Mouse (Mus musculus) kidney, adult 9 months (tissue): ENCODE results near the gene Ccna1.

Experiments used
- DNase-seq: peaks from one replicate; pipeline ENCODE4 v3.0.0; 2022

Gene Ccna1

DNA sequence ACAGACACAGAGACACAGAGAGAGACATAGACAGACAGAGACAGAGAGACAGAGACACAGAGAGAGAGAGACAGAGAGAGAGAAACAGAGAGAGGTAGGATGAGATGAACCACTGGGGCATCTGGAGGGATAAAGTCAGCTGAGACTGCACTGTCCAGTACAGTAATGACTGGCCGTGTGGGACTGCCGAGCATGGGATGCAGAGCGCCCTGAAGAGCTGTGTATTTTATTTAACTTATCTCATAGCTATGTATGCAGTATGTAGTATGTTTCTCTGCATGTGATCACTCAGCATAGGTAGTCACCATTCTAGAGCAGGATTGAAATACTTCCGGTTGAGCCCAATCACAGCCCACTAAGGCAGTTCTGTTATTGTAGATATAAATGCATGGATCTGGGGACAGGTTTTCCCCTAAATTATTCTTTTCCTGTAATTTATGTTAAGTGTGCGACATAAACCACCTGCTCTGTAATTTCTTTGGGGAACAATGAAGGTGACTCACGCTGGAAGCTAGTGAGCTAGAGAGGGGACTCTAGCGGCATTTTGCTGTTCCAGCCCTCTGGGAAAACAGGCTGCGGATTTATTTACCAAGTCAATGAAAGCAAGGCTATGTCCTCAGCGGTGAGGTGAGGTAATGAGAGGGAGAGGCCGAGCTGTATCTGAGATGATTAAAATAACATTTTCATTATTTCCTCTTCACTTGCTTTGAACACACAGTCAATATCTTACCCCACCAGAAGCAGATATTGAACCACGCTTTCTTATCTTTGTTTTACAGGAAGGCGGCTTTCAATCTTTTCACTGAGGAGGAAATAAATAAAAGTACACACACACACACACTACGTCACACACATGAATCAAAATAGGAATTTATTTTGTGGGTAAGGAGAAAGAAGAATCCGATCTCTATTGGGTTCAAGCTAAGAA, 10.7 kb upstream of the Ccna1 start:
- no peak for DNase-seq

DNA sequence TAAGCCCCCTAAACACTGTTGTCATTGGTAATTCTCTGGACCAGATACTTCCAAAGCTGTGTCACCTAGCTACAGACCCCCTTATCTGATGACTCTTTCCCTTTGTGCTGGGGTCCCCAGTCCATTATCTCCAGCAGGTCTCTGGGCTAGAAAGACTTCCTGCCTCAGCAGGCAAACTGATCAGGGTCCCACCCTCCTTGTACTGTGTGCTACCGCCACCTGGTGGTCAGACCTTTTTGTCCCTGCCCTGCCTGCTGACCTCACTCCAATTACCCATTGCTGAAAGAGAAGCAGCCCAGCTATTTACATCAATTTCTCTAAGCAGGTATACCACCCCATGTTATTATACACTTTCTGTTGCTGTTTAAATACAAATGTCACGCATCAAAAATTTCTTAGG, 9.1 kb upstream of the Ccna1 start:
- DNase-seq = peak; percentile 69

- no peak for DNase-seq
These were observed 7.4 kb upstream of the Ccna1 start for GRCm38 (mm10) chr3:55062653-55063052.

DNA sequence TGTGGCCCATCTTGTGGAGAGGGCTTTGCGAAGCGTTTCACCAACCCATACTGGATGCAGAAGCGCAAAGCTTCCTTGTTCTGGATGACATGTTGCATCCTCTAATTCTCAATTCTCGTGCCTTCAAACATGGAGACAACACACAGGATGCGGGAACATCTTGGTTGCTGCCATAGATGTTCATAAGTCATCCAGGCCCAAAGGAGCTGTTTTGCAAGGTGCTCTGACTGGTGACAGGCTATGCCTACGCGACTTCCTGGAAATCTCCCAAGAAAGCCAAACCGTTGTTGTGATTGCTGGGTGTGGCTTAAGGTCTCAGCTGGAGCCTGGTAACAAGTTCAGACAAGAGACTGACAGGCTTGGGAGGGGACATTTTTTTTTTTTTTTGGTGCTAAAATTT, 1.1 kb upstream of the Ccna1 start:
- DNase-seq = no peak

- no peak for DNase-seq
These were observed 433 bp upstream of the Ccna1 start for GRCm38 (mm10) chr3:55055747-55056120.

- no peak for DNase-seq
These were observed 1.1 kb downstream of the Ccna1 start for GRCm38 (mm10) chr3:55054231-55054630.

DNA sequence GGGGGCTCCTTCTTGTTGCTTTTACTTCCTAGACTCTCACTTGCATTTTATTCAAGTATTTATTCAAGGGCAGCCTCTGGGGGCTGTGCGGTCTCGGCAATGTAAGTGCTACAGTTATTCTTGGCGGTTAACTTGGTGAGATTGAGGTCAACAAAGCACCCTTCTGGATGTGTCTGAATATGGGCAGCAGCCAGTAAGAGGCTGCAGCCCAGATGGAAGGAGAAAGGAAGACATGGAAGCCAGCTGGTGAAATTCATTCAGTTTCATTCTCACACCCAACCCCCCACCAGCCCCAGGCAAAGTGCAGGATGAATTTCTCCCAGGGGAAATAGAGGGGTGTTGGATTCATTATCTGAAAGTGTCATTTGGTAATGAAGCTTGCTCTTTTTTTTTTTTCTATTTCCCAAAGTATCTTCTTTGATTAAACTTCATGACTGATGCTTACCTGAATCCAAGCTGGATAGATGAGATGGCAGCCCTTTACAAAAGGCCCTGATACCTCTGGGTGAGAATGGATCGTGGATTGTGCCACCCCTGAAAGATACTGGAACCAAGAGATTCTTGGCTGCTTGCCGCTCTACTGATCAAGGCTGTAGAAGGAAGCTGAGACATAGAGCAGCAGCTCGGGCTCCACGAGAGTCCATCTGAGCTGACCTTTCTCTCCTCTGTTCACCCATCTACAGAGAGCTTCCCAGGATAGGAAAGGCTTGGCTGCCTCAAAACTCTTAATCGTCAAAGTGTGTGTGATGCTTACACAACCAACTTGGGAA, 10.5 kb downstream of the Ccna1 start:
- no peak for DNase-seq

- DNase-seq = no peak
These were observed 17.7 kb downstream of the Ccna1 start for GRCm38 (mm10) chr3:55037608-55038007.

- DNase-seq = peak; percentile 43
These were observed 27.9 kb downstream of the Ccna1 start for GRCm38 (mm10) chr3:55027271-55027840.

DNA sequence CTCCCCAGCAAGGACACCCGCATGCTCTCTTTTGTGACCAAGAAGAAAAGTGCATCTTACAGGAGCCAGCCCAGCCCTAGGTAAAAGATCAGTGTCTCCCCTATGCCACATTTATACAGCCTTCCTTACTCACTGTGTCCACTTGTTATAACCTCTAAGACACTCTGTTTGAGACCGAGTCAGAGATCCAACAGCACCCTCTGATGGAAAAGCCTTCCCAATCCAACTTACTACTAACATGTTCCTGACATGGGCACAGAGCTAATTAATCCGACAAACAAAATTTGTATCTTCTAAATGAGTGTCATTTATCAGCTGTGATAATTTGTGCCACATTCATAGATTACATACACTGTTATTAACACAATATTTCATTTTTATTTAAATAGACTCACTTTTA, 29.8 kb downstream of the Ccna1 start:
- no peak for DNase-seq

- DNase-seq = no peak
These were observed 32.0 kb downstream of the Ccna1 start for GRCm38 (mm10) chr3:55023347-55023746.

GRCm38 (mm10) chr3:55022247-55022646, 33.1 kb downstream of the Ccna1 start:
- DNase-seq = no peak

DNA sequence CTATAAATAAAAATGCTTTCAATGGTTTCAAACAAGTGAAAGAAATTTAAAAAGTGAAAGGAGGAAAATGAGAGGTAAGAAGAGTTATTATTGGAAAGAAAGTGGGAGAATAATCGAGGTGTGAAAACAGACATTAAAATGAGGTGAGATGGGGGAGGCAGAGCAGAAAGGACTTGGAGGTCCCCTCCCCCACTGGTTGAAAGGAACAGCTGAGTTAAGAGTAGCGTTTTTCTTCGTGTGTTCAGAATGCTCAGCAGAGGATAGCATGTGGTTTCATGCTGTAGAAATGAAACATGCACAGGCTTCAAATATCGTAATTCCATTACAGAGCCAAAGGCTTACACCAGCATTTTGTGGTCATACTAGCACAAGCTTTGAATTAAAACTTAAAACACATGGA, 42.8 kb downstream of the Ccna1 start:
- no peak for DNase-seq

DNA sequence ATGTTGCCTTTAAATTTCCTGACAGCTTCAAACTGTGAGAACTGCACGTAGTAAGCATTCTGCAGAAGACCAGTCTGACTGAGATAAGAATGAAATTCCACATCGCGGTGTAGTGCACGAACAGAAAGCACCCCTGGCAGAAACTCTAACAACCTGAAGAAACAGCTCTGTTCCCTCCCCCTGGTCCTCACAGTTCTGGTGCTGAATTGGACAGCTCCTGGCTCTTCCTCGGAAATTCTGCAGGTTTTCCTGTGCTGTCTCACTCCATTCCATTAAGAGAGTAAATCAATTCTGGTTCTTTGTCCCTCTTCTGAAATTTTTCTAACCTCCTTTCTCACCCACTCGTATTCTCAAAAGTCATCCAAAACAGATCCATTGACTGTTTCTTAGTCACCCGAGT, 43.6 kb downstream of the Ccna1 start:
- no peak for DNase-seq

GRCm38 (mm10) chr3:55008965-55009741, 46.1 kb downstream of the Ccna1 start:
- no peak for DNase-seq

GRCm38 (mm10) chr3:55004036-55004435, 51.3 kb downstream of the Ccna1 start:
- no peak for DNase-seq

DNA sequence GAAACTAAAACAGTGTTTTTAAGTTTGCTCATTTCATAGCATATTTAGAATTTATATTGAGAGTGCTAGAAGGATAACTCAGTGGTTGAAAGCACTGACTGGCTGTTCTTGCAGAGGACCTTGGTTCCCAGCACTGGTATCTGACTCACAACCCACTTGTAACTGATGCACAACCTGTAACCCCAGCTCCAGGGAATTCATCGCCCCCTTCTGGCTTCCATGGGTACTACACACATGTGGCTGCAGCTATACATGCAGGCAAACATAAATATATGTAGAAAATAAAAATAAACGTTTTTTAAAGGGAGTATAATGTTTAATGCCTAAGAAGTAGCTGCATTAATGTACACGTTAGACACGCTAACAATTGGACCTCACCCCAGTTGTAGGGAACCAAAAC, 53.6 kb downstream of the Ccna1 start:
- DNase-seq = no peak
